Mouse (Mus musculus) lung, postnatal 10 days (tissue): ENCODE results near the gene Lrp10.

ENCODE experiments used
- DNase-seq: peaks from one replicate; pipeline ENCODE4 v3.0.0; 2021

The Lrp10 gene

GRCm38 (mm10) chr14:54463959-54464292, at the start of gene Lrp10:
Gene Lrp10, plus strand, starts transcription at chr14:54464137.
- DNase-seq, result peak; percentile 93

DNA sequence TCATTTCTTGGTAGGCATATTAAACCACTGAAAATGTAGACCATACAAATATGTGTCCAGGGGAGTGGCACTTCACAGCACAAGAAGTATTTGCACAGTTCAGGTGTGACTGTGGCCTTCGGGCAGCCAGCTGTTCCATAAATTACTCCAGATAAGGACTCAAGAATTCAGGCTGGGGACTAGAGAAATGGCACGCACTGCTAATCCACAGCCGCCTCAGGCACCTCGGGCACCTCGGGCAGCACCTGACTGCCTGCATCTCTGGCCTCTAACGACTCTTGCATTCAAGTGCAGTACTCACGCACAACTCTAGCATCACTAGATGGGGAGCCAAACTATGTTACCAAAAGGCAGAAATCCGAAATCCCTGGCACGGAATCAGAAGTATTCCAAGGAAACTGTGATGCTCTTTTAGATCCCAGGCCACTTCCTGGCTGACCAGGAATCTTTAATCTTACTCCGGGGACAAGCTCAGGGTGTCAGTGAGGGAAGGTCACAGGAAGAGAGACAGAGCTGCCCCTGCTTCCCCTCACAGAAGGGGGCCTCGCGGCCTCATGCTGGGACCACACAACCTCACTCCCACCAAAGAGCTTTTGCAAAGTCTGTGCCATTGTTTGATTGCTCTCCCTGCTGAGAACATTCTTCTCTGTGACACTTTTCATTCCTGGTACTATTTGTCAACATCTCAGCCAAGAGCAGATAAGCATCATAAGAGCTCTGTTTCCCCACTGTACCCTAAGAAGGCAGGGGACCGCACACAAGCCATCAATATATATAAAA, 48.5 kb upstream of the Lrp10 start:
- DNase-seq, result peak; percentile 33

GRCm38 (mm10) chr14:54416229-54416775, 47.6 kb upstream of the Lrp10 start:
- no peak for DNase-seq

DNA sequence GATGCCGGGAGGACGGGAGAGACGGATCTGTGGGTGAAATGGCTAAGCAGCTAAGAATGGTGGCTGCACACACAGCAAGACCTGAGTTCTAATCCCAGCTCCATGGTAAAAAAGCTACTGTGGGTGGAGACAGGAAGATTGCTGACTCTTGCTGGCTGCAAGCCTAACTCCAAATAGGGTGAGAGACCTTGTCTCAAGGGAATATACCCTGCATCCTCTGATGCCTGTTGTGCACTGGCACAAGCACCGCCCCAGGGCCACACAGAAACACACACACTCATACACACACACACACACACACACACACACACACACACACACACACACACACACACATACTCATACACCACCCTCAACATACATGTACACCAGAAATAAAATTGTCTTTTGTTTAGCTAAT, 47.1 kb upstream of the Lrp10 start:
- no peak for DNase-seq

- DNase-seq, result peak; percentile 62
Measured at GRCm38 (mm10) chr14:54417623-54418081, 46.3 kb upstream of the Lrp10 start, which contains the start of gene Slc7a7. Gene Slc7a7, minus strand, starts transcription at chr14:54417780.

DNA sequence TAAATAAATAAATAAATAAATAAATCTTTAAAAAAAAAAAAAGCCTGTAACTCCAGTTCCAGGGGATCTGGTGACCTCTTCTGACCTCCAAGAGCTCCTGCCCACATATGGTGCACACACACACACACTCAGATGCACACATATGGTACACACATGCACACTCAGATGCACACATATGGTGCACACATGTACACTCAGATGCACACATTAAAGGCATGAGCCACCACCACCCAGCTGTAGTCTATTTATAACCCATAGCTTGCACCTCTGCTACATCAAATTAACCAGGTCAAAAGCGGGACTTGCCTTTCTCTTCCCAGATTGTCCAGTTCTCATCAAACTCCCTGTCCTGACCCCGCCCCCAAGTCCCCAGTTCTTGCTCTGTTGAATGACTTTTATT, 42.9 kb upstream of the Lrp10 start:
- no peak for DNase-seq

GRCm38 (mm10) chr14:54423406-54423805, 40.5 kb upstream of the Lrp10 start:
- DNase-seq, result no peak

DNA sequence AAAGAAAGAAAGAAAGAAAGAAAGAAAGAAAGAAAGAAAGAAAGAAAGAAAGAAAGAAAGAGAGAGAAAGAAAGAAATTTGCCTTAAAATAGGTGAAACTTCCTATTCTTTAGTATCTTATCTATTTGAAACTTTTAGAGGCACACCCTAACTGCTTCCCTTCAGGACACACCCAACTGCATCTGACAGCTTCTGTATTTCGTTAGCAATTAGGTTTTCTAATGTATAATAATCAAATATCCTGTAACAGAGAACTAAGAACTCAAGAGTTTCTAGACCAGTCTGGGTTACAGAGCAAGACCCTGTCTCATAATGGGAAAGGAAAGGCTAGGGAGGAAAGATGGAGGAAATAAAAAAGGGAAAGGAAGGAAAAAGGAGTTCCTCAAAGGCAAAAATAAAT, 39.3 kb upstream of the Lrp10 start:
- no peak for DNase-seq

GRCm38 (mm10) chr14:54425540-54425939, 38.4 kb upstream of the Lrp10 start:
- DNase-seq, result no peak

DNA sequence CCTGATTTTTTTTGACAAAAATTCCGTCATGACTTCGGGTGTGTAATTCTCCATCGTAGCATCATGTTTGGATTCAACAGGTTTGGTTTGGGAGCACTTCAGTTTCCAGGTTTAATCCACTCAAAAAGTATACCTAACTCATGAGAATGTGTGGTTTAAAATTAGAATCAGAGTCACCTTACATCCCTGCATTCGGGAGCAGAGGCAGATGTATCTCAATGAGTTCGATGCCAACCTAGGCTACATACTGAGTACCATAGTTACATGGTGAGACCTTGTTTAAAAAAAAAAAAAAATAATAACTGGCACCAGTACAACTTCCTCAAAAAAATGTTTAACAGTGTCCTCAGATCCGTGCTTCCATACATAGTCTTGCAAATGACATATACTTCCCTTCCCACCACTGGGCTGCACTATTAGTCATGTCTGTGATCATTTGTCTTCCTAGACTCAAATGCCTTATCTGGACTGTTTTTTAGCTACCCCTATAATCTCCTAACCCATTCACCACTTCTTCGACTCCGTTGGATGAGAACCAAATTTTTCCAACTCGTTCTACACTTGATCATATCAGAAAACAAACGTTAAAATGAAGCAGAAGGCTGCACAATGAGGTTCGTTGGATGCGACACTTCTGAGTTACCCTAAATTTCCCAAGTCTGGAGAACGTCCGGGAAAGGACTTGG, 37.8 kb upstream of the Lrp10 start:
- no peak for DNase-seq

DNA sequence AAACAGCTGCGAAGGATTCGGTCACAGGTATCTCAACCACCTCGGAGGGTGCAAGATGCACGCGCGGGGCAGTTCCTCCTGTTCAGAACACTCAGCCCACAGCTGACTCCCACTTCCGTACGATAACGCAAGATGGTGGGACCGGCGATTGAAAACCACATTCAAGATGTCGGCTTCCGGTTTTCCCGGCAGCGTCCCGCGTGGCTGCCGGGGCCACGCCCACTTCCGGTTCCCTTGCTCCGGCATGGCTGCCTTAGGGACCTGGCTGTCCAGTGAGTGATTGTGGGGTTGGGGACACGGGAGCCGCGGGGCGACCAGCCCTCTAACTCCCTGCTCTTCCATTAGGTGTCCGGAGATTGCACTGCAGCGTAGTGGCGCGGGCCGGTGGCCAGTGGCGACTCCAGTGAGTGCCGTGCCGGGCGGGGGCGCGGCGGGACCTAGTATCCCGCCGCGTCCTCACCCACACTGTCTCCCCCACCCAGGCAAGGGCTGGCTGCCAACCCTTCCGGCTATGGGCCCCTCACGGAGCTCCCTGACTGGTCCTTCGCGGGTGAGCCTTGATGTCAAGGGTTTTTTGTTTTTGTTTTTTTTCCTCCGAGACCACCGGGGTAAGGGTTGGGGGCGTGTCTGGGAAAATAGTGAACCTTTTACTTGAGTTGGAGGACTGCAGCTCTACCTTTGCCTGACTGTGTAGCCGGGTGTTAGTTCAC, 37.1 kb upstream of the Lrp10 start, which contains the start of gene Mrpl52:
Gene Mrpl52, plus strand, starts transcription at position 221 of the 710 bp plus-strand sequence.
- peak; percentile 95 for DNase-seq

DNA sequence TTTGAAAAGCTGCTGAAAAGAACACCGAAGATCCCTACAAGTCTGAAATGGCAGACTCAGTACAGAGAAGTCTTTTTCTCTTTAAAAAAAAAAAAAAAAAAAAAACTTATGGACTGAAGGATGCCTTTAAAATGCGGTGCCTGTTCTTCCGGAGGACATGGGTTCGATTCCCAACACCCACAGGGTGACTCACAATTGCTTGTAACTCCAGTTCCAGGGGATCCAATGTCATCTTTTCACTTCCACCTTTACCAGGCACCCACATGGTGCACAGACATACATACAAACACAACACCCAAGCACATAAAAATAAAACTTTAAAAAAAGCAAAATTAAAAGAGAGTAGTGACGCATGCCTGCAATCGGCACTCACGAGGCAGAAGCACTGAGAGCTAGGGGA, 36.2 kb upstream of the Lrp10 start:
- no peak for DNase-seq

DNA sequence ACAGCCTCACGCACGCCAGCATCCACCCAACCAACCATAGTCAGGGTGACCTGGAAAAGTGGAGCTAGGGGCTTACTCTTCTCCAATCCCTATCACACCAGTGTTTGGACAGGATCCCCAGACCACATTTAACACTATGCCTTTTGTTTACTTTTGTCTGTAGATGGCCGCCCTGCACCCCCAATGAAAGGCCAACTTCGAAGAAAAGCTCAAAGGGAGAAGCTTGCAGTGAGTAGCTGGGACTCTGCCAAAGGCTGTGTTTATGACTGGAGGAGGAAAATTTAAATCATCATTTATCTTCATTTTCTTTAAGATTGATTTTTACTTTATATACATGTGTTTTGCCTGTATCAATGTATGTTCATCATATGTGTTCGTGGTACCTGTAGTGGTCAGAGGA, 35.5 kb upstream of the Lrp10 start:
- no peak for DNase-seq

DNA sequence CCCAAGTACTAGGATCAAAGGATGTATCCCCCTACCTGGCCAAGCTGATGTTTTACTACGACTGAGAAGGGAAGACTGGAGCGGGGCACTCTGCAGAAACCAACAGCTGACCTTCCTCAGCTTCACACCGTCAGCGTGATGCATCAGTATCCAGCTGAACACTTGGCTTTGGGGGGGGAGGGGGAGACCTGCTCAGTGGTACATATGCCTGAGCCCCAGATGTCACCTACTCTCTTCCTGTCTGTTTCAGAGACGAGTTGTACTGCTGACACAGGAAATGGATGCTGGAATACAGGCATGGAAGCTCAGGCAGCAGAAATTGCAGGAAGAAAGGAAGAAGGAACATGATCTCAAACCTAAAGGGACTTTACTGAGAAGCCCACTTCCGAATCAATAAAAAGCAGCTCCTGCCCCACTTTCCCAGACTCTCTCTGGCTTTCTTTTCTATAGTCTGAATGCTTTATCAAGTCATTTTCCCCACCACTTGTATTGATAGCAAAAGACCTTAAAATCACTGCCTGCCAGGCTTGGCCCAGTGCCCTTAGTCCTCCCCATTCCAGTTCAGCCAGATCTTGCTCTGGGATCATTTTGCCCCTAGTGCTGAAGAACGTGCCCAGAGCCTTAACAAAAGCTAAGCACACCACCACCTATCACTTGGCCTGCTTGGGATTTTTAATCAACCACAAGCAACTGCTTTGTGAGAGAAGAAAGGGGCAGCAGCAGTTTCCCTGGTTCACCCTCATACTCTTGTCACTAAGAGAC, 34.4 kb upstream of the Lrp10 start:
- no peak for DNase-seq

GRCm38 (mm10) chr14:54430406-54431145, 33.4 kb upstream of the Lrp10 start:
- DNase-seq, result peak; percentile 38

DNA sequence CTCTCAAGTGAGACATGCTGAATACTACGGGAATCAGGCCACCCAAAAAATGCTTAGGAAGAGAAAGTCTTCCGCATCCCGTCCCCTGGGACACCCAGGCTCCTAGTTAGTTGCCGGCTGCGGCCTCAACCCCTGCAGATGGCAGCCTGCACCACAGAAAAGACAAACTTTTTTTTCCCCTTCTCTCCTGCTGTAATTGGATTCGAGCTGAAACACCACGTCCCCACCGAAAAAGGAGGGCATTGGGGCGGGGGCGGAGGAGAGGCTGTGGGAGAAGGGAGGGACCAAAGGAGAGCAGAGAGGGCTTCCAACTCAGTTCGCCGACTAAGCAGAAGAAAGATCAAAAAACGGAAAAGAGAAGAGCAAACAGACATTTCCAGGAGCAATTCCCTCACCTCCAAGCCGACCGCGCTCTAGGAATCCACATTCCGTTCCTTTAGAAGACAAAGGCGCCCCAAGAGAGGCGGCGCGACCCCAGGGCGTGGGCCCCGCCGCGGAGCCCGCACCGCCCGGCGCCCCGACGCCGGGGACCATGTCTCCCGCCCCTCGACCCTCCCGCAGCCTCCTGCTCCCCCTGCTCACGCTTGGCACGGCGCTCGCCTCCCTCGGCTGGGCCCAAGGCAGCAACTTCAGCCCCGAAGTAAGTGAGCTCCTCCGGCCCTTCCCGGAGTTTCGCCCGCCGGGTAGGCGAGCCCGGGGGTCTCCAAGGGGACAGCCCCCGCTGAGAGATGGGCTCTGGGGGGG, 32.4 kb upstream of the Lrp10 start, which contains the start of gene Mmp14:
Gene Mmp14, plus strand, starts transcription at position 279 of the 744 bp plus-strand sequence.
- DNase-seq, result peak; percentile 94

DNA sequence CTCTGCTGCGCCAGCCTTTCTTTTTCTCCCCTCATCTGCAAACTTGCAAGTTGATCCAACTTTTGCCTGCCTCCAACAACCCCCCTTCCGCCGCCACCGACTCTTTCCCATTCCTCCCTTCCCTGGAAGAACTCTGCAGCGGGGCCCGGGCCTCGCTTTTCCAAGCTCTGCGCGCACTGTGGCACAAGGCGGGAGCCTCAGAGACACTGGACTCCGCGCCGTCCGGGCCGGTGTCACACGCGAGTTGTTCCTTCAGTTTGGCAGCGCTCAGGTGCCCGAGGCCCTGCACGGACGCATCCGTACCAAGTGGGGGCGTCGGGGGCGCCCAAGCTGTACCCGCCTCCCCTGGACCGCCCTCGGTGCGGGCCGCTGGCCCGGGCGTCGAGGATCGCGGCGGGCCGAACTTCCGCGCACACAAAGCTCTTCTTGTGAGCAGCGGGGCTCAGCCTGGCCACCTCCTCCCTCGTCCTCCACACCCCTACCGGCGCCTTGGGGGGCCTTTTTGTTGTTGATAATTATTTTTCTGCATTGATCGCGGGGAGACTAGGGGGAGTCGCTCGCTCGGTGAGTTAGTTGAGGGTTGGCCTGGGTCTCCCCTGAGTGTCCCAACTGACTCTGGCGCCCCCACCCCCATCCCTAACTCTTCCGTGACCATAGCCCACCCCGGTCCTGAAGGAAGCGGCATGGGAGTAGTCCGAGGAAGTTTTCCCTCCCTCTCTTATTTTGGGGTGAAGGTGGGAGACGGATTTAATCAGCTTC, 31.7 kb upstream of the Lrp10 start:
- DNase-seq, result peak; percentile 77

DNA sequence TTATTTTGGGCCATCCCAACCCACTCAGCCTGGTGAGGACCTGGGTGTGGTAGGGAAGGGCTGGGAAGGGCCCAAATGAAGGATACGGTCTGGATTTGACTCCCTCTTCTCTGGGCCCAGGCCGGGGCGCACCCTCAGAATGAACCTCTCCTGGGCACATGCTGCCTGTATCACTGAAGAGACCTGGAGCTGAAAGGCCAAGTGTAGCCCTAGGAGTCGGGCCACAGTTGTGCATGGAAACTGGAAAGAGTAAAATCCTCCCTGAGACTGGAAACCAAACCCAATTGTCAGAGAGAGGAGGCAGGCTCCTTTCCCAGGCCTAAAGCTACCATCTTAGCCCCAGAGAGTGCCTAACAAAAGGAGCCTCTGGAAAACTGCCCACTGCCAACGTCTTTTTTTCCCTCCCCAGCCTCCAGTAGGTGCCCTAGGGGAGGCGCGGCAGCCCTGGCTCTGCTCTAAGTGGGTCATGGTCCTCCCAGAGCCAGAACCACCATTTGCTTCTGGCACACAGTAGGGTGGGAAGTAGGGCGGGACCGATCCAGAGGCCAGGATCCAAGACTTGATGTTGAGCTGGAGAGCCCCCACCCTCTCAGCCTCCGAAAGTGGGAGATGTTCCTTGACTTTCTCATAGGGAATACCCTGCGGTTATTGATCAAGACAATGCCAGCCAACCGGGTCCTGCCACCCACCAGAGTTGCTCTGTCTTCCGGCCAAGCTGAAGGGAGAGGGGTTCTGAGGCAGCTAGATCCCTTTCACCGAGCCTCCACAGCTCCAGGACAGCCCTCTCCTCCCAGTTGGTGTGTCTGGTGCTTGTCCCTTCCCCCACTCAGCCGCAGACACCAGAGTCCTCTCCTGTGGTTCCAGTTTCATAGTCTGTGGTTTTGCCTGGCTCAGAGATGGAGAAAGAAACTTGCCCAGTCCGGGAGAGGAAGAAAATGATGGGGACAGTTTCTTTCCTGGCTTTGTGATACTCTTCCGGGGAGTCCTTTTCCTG, 30.8 kb upstream of the Lrp10 start:
- peak; percentile 67 for DNase-seq
